Mouse (Mus musculus): ENCODE results near the gene Irak4. TPM values are rescaled to one million over a fixed set of nuclear protein-coding genes. Genes with fewer than 3 reads are reported as not detected.

The Irak4 gene
- polyA plus RNA-seq, 1 experiment from 2014 or later = 4.5 TPM

GRCm38 (mm10) chr15:94544844-94545243 lies 1.4 kb downstream of the Irak4 start:
- H3K27me3 ChIP-seq (ENCODE audit: control insufficient read depth, insufficient read depth, low read depth, low read length) = no peaks in the 10 kb centered on the region
- H3K9me3 ChIP-seq (replicated peaks; ENCODE audit: control insufficient read depth, low read length) = no peaks in the 10 kb centered on the region
- 57% methylated on average over 4 of the region's 4 CpGs for WGBS (ENCODE audit: insufficient replicate concordance)
- no peak overlapping the region for H3K4me2 ChIP-seq (ENCODE audit: low read depth, low read length)
- no peaks in the 10 kb centered on the region for H3K36me3 ChIP-seq (ENCODE audit: control insufficient read depth, insufficient read depth)
- H3K9ac ChIP-seq (ENCODE audit: low read depth, low read length) = no peak overlapping the region
- no peak overlapping the region for H3K27ac ChIP-seq (ENCODE audit: low read length)
- peaks cover 9% of the 10 kb centered on the region for H3K4me1 ChIP-seq (ENCODE audit: control insufficient read depth, low read depth, low read length)
- H3K4me3 ChIP-seq (ENCODE audit: low read depth, low read length) = no peak overlapping the region
- no peak for ATAC-seq (ENCODE audit: low read depth)

GRCm38 (mm10) chr15:94553536-94553935 lies 10.1 kb downstream of the Irak4 start:
- Histone ChIP-seq H3K4me1 (ENCODE audit: control insufficient read depth, low read depth, low read length) (no peaks in the 10 kb centered on the region), H3K4me2 (ENCODE audit: low read depth, low read length) (no peak overlapping the region), H3K9ac (ENCODE audit: low read depth, low read length) (no peak overlapping the region), H3K4me3 (ENCODE audit: low read depth, low read length) (no peak overlapping the region), H3K9me3 (replicated peaks; ENCODE audit: control insufficient read depth, low read length) (no peaks in the 10 kb centered on the region), H3K27me3 (ENCODE audit: control insufficient read depth, insufficient read depth, low read depth, low read length) (no peaks in the 10 kb centered on the region), H3K36me3 (ENCODE audit: control insufficient read depth, insufficient read depth) (no peaks in the 10 kb centered on the region; the same call in 1 of the 2 replicates), H3K27ac (ENCODE audit: low read length) (no peak overlapping the region)
- 84% methylated on average over 9 of the region's 9 CpGs for WGBS (ENCODE audit: insufficient replicate concordance)
- ATAC-seq (ENCODE audit: low read depth) = no peak

- Histone ChIP-seq H3K9ac (ENCODE audit: low read depth, low read length) (no peak overlapping the region), H3K9me3 (replicated peaks; ENCODE audit: control insufficient read depth, low read length) (no peaks in the 10 kb centered on the region), H3K27me3 (ENCODE audit: control insufficient read depth, insufficient read depth, low read depth, low read length) (no peaks in the 10 kb centered on the region), H3K4me2 (ENCODE audit: low read depth, low read length) (no peak overlapping the region), H3K36me3 (ENCODE audit: control insufficient read depth, insufficient read depth) (no peaks in the 10 kb centered on the region), H3K4me3 (ENCODE audit: low read depth, low read length) (no peak overlapping the region), H3K27ac (ENCODE audit: low read length) (no peak overlapping the region), H3K4me1 (ENCODE audit: control insufficient read depth, low read depth, low read length) (no peaks in the 10 kb centered on the region)
- ATAC-seq (ENCODE audit: low read depth) = peak; percentile 43; the same call in 1 of the 2 replicates
- 29% methylated on average over 7 of the region's 7 CpGs for WGBS (ENCODE audit: insufficient replicate concordance)
Observed at GRCm38 (mm10) chr15:94557442-94557841, 14.0 kb downstream of the Irak4 start.

DNA sequence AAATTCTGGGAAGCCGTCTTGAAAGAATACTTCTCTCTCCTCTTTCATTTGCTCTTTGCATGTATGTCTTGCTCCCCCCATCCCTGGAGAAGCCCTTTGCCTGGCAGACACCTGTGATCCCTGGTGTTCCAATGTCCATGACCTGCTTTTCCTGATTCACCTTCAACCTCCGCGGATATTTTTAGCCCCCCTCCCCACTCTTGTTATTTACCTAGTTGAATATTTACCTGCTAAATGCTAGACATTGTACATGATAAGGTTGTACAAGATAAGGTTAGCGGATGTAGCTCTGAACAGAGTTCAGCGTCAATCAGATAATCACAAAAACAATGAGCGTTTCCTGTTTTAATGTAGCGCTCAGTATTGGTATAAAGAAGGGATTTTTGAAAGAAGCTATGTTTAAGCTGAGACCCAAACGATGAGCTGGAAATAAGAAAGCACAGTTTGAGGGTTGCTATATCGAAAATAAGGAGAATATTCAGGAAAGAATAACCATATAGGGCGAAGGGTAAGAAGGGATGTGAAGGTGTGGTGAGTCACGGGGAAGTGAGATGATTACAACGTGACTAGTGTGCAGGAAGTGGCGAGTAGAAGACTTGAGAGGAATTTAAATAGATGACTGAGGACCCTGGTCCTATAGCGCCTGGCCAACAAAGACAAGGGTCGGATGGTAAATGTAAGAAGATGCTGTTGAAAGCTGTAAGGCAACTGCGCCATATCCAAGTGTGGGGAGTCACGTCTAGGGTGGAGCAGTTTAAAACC lies 15.6 kb downstream of the Irak4 start:
- ATAC-seq (ENCODE audit: low read depth) = peak; percentile 80
- WGBS (ENCODE audit: insufficient replicate concordance) = 61% methylated on average over 17 of the region's 17 CpGs
- Histone ChIP-seq H3K27ac (ENCODE audit: low read length) (no peak overlapping the region), H3K27me3 (ENCODE audit: control insufficient read depth, insufficient read depth, low read depth, low read length) (no peaks in the 10 kb centered on the region), H3K36me3 (ENCODE audit: control insufficient read depth, insufficient read depth) (no peaks in the 10 kb centered on the region), H3K9ac (ENCODE audit: low read depth, low read length) (no peak overlapping the region), H3K4me2 (ENCODE audit: low read depth, low read length) (no peak overlapping the region), H3K9me3 (replicated peaks; ENCODE audit: control insufficient read depth, low read length) (no peaks in the 10 kb centered on the region), H3K4me3 (ENCODE audit: low read depth, low read length) (no peak overlapping the region), H3K4me1 (ENCODE audit: control insufficient read depth, low read depth, low read length) (no peaks in the 10 kb centered on the region)

GRCm38 (mm10) chr15:94564909-94565308 lies 21.5 kb downstream of the Irak4 start:
- no peaks in the 10 kb centered on the region for H3K9me3 ChIP-seq (replicated peaks; ENCODE audit: control insufficient read depth, low read length)
- H3K4me2 ChIP-seq (ENCODE audit: low read depth, low read length) = no peak overlapping the region
- H3K9ac ChIP-seq (ENCODE audit: low read depth, low read length) = no peak overlapping the region
- no peak overlapping the region for H3K4me3 ChIP-seq (ENCODE audit: low read depth, low read length)
- no peak for ATAC-seq (ENCODE audit: low read depth)
- no peaks in the 10 kb centered on the region; the same call in 1 of the 2 replicates for H3K36me3 ChIP-seq (ENCODE audit: control insufficient read depth, insufficient read depth)
- H3K27me3 ChIP-seq (ENCODE audit: control insufficient read depth, insufficient read depth, low read depth, low read length) = no peaks in the 10 kb centered on the region
- H3K27ac ChIP-seq (ENCODE audit: low read length) = no peak overlapping the region
- WGBS (ENCODE audit: insufficient replicate concordance) = 72% methylated on average over 2 of the region's 2 CpGs
- no peaks in the 10 kb centered on the region for H3K4me1 ChIP-seq (ENCODE audit: control insufficient read depth, low read depth, low read length)

- Histone ChIP-seq H3K4me1 (ENCODE audit: control insufficient read depth, low read depth, low read length) (no peaks in the 10 kb centered on the region), H3K36me3 (ENCODE audit: control insufficient read depth, insufficient read depth) (no peaks in the 10 kb centered on the region; the same call in 1 of the 2 replicates), H3K27ac (ENCODE audit: low read length) (no peak overlapping the region), H3K9ac (ENCODE audit: low read depth, low read length) (no peak overlapping the region), H3K27me3 (ENCODE audit: control insufficient read depth, insufficient read depth, low read depth, low read length) (no peaks in the 10 kb centered on the region), H3K9me3 (replicated peaks; ENCODE audit: control insufficient read depth, low read length) (no peaks in the 10 kb centered on the region), H3K4me3 (ENCODE audit: low read depth, low read length) (no peak overlapping the region), H3K4me2 (ENCODE audit: low read depth, low read length) (no peak overlapping the region)
- no peak for ATAC-seq (ENCODE audit: low read depth)
- 48% methylated on average over 9 of the region's 9 CpGs for WGBS (ENCODE audit: insufficient replicate concordance)
Observed at GRCm38 (mm10) chr15:94565854-94566253, 22.4 kb downstream of the Irak4 start.

DNA sequence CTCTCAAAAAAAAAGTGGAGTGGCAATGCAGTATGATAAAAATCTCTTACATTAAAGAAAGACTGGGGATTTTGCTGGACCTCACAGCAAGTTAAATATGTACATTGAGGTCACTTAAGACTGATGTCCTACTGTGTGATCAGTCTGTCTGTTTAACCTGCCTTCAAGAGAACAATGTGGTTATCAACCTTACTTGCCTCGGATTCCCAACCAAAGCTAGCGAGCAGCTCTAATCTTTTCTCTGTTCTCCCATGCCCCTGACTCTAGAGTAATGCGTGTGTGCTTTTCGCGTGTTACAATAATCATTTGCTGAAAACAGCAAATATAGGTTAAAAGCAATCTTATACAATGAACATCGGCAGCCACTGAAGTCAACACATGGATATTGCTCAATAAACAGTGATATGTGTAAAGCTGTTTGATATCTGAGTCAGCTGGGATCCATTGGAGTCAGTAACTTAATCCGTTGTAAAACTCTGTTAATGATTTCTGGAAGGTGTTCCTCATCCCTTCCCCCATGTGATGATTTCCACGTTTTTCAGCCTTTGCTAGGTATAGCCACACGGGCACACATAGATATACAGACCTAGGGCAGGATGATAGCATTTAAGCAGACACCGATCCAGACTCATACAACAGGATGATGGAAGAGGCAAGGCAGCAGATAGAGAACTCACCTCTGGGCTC lies 25.2 kb downstream of the Irak4 start:
- 70% methylated on average over 10 of the region's 10 CpGs for WGBS (ENCODE audit: insufficient replicate concordance)
- peak; percentile 73 for ATAC-seq (ENCODE audit: low read depth)

DNA sequence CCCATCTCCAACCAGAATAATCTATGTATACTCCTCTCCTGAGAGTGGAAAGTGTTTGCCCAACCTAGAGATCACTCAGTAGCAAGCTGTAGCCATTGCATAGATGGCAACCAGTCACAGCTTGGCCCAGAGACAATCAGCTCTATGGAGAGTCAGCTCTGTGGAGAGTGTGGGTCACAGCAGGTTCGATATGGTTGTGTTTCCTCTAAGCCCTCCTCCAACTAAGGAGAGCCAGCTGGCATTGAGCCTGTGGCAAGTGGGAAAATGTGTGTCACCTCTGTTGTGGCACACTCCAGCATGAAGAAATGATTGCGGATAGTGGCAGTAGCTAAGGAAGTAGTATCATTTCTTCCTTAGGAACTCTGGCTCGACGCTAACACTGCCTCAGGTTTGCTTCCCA lies 28.1 kb downstream of the Irak4 start:
- Histone ChIP-seq H3K4me3 (ENCODE audit: low read depth, low read length) (no peak overlapping the region), H3K9me3 (replicated peaks; ENCODE audit: control insufficient read depth, low read length) (no peaks in the 10 kb centered on the region), H3K36me3 (ENCODE audit: control insufficient read depth, insufficient read depth) (no peaks in the 10 kb centered on the region), H3K9ac (ENCODE audit: low read depth, low read length) (no peak overlapping the region), H3K27ac (ENCODE audit: low read length) (no peak overlapping the region), H3K27me3 (ENCODE audit: control insufficient read depth, insufficient read depth, low read depth, low read length) (no peaks in the 10 kb centered on the region), H3K4me1 (ENCODE audit: control insufficient read depth, low read depth, low read length) (no peaks in the 10 kb centered on the region), H3K4me2 (ENCODE audit: low read depth, low read length) (no peak overlapping the region)
- 80% methylated on average over 4 of the region's 4 CpGs for WGBS (ENCODE audit: insufficient replicate concordance)
- ATAC-seq (ENCODE audit: low read depth) = no peak

More for the DNA sequence above, 25.2 kb downstream of the Irak4 start:
- H3K4me1 ChIP-seq (ENCODE audit: control insufficient read depth, low read depth, low read length) = no peaks in the 10 kb centered on the region
- no peaks in the 10 kb centered on the region; the same call in 1 of the 2 replicates for H3K36me3 ChIP-seq (ENCODE audit: control insufficient read depth, insufficient read depth)
- H3K9me3 ChIP-seq (replicated peaks; ENCODE audit: control insufficient read depth, low read length) = no peaks in the 10 kb centered on the region
- H3K9ac ChIP-seq (ENCODE audit: low read depth, low read length) = no peak overlapping the region
- H3K4me3 ChIP-seq (ENCODE audit: low read depth, low read length) = no peak overlapping the region
- H3K4me2 ChIP-seq (ENCODE audit: low read depth, low read length) = no peak overlapping the region
- no peaks in the 10 kb centered on the region for H3K27me3 ChIP-seq (ENCODE audit: control insufficient read depth, insufficient read depth, low read depth, low read length)
- H3K27ac ChIP-seq (ENCODE audit: low read length) = no peak overlapping the region

DNA sequence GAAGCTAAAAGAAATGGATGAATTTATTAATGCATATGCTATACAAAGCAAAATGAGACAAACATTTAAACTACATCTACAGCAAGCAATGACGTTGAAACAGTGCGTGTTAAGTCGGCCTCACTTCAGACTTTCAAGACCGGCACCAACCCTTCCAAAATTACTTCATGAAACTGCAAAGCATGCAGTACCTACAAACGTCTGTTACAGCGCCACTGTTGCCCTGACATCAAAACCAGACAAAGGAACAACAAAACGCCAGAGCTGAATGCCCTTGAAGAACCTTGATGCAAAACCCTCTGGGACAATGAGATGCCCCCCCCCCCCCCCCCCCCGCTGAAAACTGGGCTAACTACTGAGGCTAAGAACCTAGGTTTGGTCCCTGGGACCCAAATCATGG lies 29.3 kb downstream of the Irak4 start:
- Histone ChIP-seq H3K27me3 (ENCODE audit: control insufficient read depth, insufficient read depth, low read depth, low read length) (no peaks in the 10 kb centered on the region), H3K27ac (ENCODE audit: low read length) (no peak overlapping the region), H3K4me2 (ENCODE audit: low read depth, low read length) (no peak overlapping the region), H3K4me3 (ENCODE audit: low read depth, low read length) (no peak overlapping the region), H3K4me1 (ENCODE audit: control insufficient read depth, low read depth, low read length) (no peaks in the 10 kb centered on the region), H3K9ac (ENCODE audit: low read depth, low read length) (no peak overlapping the region), H3K9me3 (replicated peaks; ENCODE audit: control insufficient read depth, low read length) (no peaks in the 10 kb centered on the region), H3K36me3 (ENCODE audit: control insufficient read depth, insufficient read depth) (no peaks in the 10 kb centered on the region)
- WGBS (ENCODE audit: insufficient replicate concordance) = 60% methylated on average over 8 of the region's 8 CpGs
- ATAC-seq (ENCODE audit: low read depth) = no peak
